Mouse (Mus musculus): ENCODE data around the gene Nudt21. TPM values are rescaled to one million over a fixed set of nuclear protein-coding genes. Genes with fewer than 3 reads are reported as not detected.

The Nudt21 gene
- 10 to 100 TPM; 53.3 to 56.6 TPM for total RNA-seq (2021)
- long read RNA-seq, experiment 1, full-length matches to known transcripts, result 9 of 11 reads
- long read RNA-seq, experiment 1, partial matches to known transcripts, result 1 of 11 reads
- long read RNA-seq, experiment 1, other reads (novel, unspliced or antisense), result 1 of 11 reads
- long read RNA-seq, experiment 2, full-length matches to known transcripts, result 19 of 20 reads
- long read RNA-seq, experiment 2, partial matches to known transcripts, result 1 of 20 reads
- long read RNA-seq, experiment 2, other reads (novel, unspliced or antisense), result 0 of 20 reads

GRCm38 (mm10) chr8:94036944-94037524 lies at the start of gene Nudt21, which contains the start of gene Ogfod1:
TSS of gene Nudt21 (minus strand) at chr8:94037031.
TSS of gene Ogfod1 (plus strand) at chr8:94037198.
- H3K4me3 ChIP-seq, result peak within 1 kb of the TSS; percentile 84
- peak within 1 kb of the TSS; percentile 87 for H3K27ac ChIP-seq
- peak; percentile 94 to 97 for DNase-seq (ENCODE audit: low spot score in 2 of 2)
- TF ChIP-seq CTCF (conservative IDR thresholded peaks at IDR 0.05), result no peak

DNA sequence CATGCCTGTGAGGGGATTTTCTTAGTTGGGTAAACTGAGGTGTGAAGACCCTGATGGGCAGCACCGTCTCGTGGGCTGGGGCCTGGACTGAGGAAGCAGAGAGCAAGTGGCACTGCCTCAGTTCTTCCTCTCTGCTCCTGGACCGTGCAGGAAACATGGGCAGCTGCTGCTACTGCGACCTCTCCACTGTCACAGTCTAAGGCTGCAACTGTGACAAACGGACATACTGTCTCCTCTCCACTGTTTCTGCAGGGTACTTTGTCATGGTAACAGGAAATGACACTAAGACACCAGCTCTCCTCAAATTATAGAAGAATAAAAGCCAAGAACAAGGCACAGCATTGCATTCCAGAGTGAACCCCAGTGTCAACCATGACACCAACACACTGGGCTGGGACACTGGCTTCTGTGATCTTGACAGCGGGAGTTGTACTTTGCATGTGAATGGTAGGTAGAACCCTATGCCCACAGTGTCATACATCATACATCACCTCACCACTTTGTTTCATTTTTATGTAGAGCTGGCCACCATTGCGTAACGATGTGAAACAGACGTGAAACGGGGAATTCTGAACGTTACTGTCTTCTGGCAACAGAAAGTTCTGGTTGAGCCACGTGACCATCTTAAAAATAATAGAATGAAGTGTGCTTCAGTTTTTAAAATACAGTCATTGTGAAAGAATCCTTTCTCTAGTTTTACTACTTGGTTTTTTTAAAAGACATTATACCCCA lies 39.8 kb upstream of the Nudt21 start:
- no peak overlapping the region for H3K27ac ChIP-seq
- no peak for DNase-seq (ENCODE audit: low spot score in 2 of 2)
- TF ChIP-seq CTCF (conservative IDR thresholded peaks at IDR 0.05), result no peak
- H3K4me3 ChIP-seq, result no peak overlapping the region

GRCm38 (mm10) chr8:94068793-94069192 lies 32.0 kb upstream of the Nudt21 start:
- no peak overlapping the region for H3K4me3 ChIP-seq
- no peak for TF ChIP-seq CTCF (conservative IDR thresholded peaks at IDR 0.05)
- H3K27ac ChIP-seq, result no peak overlapping the region
- no peak for DNase-seq (ENCODE audit: low spot score in 2 of 2)

- peak overlapping the region; percentile 61 for H3K27ac ChIP-seq
- DNase-seq (ENCODE audit: low spot score in 2 of 2), result peak; percentile 55 to 70
Measured at GRCm38 (mm10) chr8:94066121-94066863, 29.5 kb upstream of the Nudt21 start.

GRCm38 (mm10) chr8:94057157-94057854 lies 20.5 kb upstream of the Nudt21 start:
- Histone ChIP-seq H3K4me3 (no peak overlapping the region), H3K27ac (no peak overlapping the region)
- TF ChIP-seq CTCF (conservative IDR thresholded peaks at IDR 0.05), result peak; percentile 94
- DNase-seq (ENCODE audit: low spot score in 2 of 2), result peak; percentile 14 to 74

More at GRCm38 (mm10) chr8:94066121-94066863, 29.5 kb upstream of the Nudt21 start:
- no peak for TF ChIP-seq CTCF (conservative IDR thresholded peaks at IDR 0.05)
- H3K4me3 ChIP-seq, result no peak overlapping the region

DNA sequence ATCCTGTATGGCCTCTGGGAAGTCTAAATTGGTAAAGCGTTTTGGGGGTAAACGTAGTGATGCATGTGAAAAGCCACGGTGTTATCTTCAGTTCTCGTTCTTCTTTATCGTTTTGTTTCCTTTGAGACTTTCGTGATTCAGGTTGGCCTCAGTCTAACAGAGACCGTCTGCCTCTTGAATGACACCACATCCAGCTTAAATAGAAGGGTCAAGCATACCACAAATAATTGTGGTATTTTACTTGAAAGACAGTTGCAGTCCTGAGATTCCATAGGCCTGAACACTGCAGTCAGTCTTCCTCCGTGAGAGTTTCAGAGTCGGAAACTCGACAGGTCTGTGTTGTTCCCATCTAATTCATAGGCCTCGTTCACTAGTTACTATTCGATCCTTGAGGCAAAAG lies 15.9 kb upstream of the Nudt21 start:
- no peak overlapping the region for H3K27ac ChIP-seq
- no peak overlapping the region for H3K4me3 ChIP-seq
- no peak for TF ChIP-seq CTCF (conservative IDR thresholded peaks at IDR 0.05)
- no peak for DNase-seq (ENCODE audit: low spot score in 2 of 2)

DNA sequence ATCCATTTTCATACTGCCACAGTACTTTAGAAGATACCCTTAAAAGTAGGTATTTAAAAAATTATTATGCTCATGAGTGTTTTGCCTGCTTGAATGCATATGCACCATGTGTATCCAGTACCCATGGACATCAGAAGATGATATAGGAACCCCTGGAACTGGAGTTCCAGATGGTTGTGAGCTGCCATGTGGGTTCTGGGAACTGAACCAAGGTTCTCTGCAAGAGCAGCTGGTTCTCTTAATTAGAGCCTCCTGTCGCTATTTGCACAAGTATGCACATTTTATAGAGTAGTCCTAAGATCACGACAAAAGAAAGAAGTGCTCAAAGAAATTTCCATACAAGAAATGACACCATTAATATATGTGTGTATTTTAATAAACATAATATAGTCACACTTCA lies 11.0 kb upstream of the Nudt21 start:
- TF ChIP-seq CTCF (conservative IDR thresholded peaks at IDR 0.05), result no peak
- DNase-seq (ENCODE audit: low spot score in 2 of 2), result peak; percentile 32 to 58
- Histone ChIP-seq H3K27ac (peak overlapping the region; percentile 32; the same call in 1 of the 2 replicates), H3K4me3 (no peak overlapping the region)

DNA sequence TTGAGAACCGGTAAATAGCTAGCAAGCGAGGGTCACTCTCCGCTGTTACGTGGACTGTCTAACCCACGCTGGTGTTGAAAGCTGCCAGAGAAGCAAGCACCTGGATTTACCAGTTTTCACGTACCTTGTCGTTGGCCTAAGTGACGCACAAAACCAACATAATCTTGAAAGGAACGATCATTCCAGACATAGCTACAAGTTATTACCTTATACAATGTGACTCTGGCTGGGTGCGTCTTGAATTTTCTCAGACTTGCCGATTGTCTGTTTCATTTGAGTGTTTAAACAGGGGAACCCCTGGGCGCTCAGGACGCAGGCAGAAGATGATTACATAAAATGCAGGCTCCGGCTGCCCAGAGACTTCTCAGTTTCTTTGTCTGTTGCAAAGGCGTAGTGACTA lies 975 bp upstream of the Nudt21 start:
- DNase-seq (ENCODE audit: low spot score in 2 of 2), result no peak
- Histone ChIP-seq H3K4me3 (peak overlapping the region; percentile 84), H3K27ac (peak overlapping the region; percentile 87)
- no peak for TF ChIP-seq CTCF (conservative IDR thresholded peaks at IDR 0.05)

DNA sequence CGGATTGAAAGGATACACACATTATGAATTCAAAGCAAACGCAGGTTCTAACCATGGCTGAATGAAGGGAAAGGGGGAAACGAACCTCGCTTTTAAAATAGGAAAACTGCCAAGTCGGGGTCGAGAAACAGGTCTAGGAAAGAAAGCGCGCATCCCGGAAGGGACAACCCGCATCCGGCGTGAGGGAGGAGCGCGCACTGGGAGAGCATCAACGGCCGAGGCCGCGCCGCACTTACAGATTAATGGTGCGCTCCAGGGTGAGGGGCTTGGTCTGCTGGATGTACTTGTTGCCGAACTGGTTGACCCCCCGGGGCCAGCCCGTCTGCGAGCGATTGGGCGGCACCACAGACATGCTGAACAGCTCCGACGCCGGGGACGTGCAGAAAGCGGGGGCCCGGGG lies 290 bp downstream of the Nudt21 start:
- H3K27ac ChIP-seq, result peak overlapping the region; percentile 61; the same call in 1 of the 2 replicates
- peak; percentile 20 to 49 for DNase-seq (ENCODE audit: low spot score in 2 of 2)
- peak overlapping the region; percentile 84 for H3K4me3 ChIP-seq

- H3K27ac ChIP-seq, result no peak overlapping the region
- peak overlapping the region; percentile 84 for H3K4me3 ChIP-seq
Measured at GRCm38 (mm10) chr8:94035200-94035599, 1.6 kb downstream of the Nudt21 start.

DNA sequence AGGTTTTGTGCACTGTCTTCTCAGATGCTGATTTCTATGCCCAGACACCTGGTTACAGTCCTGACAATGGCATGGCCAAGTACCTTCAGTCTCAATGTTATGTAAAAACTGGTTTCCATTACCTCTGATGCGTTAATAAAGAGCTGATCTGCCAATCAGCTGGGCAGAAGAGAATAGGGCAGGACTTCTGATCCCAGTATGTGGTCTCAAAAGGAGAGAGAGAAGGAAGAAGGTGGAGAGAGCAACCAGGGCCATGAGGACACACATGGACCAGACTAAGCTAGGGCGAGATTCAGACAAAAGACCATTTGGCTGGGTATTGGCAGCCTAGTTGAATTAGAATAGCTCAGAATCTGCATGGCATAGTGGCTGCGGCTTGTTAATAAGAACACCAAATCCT lies 3.2 kb downstream of the Nudt21 start:
- Histone ChIP-seq H3K27ac (peak overlapping the region; percentile 28; the same call in 1 of the 2 replicates), H3K4me3 (no peak overlapping the region)
- TF ChIP-seq CTCF (conservative IDR thresholded peaks at IDR 0.05), result no peak
- DNase-seq (ENCODE audit: low spot score in 2 of 2), result no peak

More at GRCm38 (mm10) chr8:94035200-94035599, 1.6 kb downstream of the Nudt21 start:
- TF ChIP-seq CTCF (conservative IDR thresholded peaks at IDR 0.05), result no peak
- DNase-seq (ENCODE audit: low spot score in 2 of 2), result no peak

DNA sequence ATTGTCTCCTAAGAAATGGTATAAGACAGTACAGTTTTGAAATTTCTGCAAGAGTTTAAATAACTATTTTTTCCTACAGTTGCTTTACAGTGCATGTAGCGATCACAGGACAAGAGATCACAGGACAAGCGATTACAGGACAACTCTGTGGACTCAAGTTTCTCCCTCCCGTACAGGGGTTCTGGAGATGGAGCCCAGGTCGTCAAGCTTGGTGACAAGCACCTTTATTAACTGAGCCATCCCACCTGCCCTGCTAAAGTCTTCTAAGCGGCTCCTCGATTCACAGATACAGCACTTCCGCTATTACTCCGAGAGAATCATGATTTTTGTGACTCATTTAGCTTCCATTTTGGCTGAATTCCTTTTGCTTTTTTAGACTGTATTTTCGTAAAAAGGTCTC lies 7.1 kb downstream of the Nudt21 start:
- TF ChIP-seq CTCF (conservative IDR thresholded peaks at IDR 0.05), result no peak
- Histone ChIP-seq H3K27ac (no peak overlapping the region), H3K4me3 (no peak overlapping the region)
- DNase-seq (ENCODE audit: low spot score in 2 of 2), result no peak

Measured in layer of hippocampus, adult 2 months (tissue).